Mouse (Mus musculus): Measurements from ENCODE around the gene Lamb1.

Gene Lamb1

GRCm38 (mm10) chr12:31289046-31289445 is 24.0 kb downstream of the Lamb1 start:
- DNase-seq, result no peak

- DNase-seq, result no peak
Measured at GRCm38 (mm10) chr12:31290951-31291350, 25.9 kb downstream of the Lamb1 start.

- no peak for DNase-seq
Measured at GRCm38 (mm10) chr12:31293361-31294142, 28.5 kb downstream of the Lamb1 start.

GRCm38 (mm10) chr12:31294526-31294925 is 29.5 kb downstream of the Lamb1 start:
- no peak for DNase-seq

GRCm38 (mm10) chr12:31294996-31295395 is 30.0 kb downstream of the Lamb1 start:
- DNase-seq, result no peak

GRCm38 (mm10) chr12:31295505-31295904 is 30.5 kb downstream of the Lamb1 start:
- no peak for DNase-seq

GRCm38 (mm10) chr12:31296097-31296496 is 31.1 kb downstream of the Lamb1 start:
- no peak for DNase-seq

GRCm38 (mm10) chr12:31298122-31298521 is 33.1 kb downstream of the Lamb1 start:
- DNase-seq, result no peak

GRCm38 (mm10) chr12:31298530-31298929 is 33.5 kb downstream of the Lamb1 start:
- DNase-seq, result no peak

GRCm38 (mm10) chr12:31299126-31299525 is 34.1 kb downstream of the Lamb1 start:
- no peak for DNase-seq

GRCm38 (mm10) chr12:31299676-31300197 is 34.7 kb downstream of the Lamb1 start:
- DNase-seq, result no peak

GRCm38 (mm10) chr12:31300276-31300675 is 35.2 kb downstream of the Lamb1 start:
- DNase-seq, result no peak

GRCm38 (mm10) chr12:31302266-31302665 is 37.2 kb downstream of the Lamb1 start:
- DNase-seq, result no peak

GRCm38 (mm10) chr12:31302766-31303511 is 37.9 kb downstream of the Lamb1 start:
- DNase-seq, result peak in 1 of 2 experiments; percentile 10

GRCm38 (mm10) chr12:31306075-31306675 is 41.1 kb downstream of the Lamb1 start:
- DNase-seq, result no peak

GRCm38 (mm10) chr12:31307011-31307410 is 42.0 kb downstream of the Lamb1 start:
- DNase-seq, result peak; percentile 22 to 26

- DNase-seq, result no peak
Measured at GRCm38 (mm10) chr12:31307756-31308155, 42.7 kb downstream of the Lamb1 start.

- no peak for DNase-seq
Measured at GRCm38 (mm10) chr12:31310687-31311086, 45.7 kb downstream of the Lamb1 start.

- DNase-seq, result no peak
Measured at GRCm38 (mm10) chr12:31311671-31312265, 46.7 kb downstream of the Lamb1 start.

GRCm38 (mm10) chr12:31312281-31312680 is 47.2 kb downstream of the Lamb1 start:
- no peak for DNase-seq

GRCm38 (mm10) chr12:31313136-31313535 is 48.1 kb downstream of the Lamb1 start:
- DNase-seq, result no peak

GRCm38 (mm10) chr12:31314310-31314709 is 49.3 kb downstream of the Lamb1 start:
- DNase-seq, result no peak

- DNase-seq, result no peak
Measured at GRCm38 (mm10) chr12:31315961-31316360, 50.9 kb downstream of the Lamb1 start.

Measured in cerebellum, adult 18-20 months (tissue).